In genomic region chr4:95877436-95877835, GRCm38 (mm10) we compare ENCODE assay signal across 22 mouse cellular contexts.
DNase-seq lines count a peak whose midpoint lies in the region; ATAC-seq lines count a peak whose summit lies in the region.
"Had no signal": no experiment of that assay in that cellular context is flagged by ENCODE, and none has a peak within 500 bp of the region (broad histone marks: within the 10 kb centered on the region; RNA-seq: fewer than 3 reads in every experiment).

No protein-coding gene starts in this region.

- no peak overlapping the region for H3K4me3 ChIP-seq in heart, embryonic 10.5 days
- no peak overlapping the region for H3K4me3 ChIP-seq in lung, embryonic 16.5 days (ENCODE audit: low read length)
- no peak overlapping the region for H3K4me3 ChIP-seq in kidney, embryonic 15.5 days (replicated peaks)
- H3K4me3 ChIP-seq: embryonic facial prominence, embryonic 10.5 days; forebrain, embryonic 13.5 days; heart, embryonic 13.5 days; hindbrain, embryonic 15.5 days had no signal

- no peaks in the 10 kb centered on the region for H3K27me3 ChIP-seq in heart, embryonic 10.5 days (ENCODE audit: insufficient read depth, poor library complexity, severe bottlenecking)
- H3K27me3 ChIP-seq in lung, embryonic 16.5 days (ENCODE audit: control insufficient read depth, insufficient read depth, low read depth, low read length) = no peaks in the 10 kb centered on the region
- H3K27me3 ChIP-seq in kidney, embryonic 15.5 days = no peaks in the 10 kb centered on the region
- H3K27me3 ChIP-seq: CH12.LX; forebrain, embryonic 13.5 days; heart, embryonic 13.5 days; hindbrain, embryonic 15.5 days; Patski had no signal

- WGBS in heart, embryonic 10.5 days = 87% methylated on average over 4 of the region's 4 CpGs
- WGBS in lung, embryonic 16.5 days = 41% methylated on average over 4 of the region's 4 CpGs
- 79% methylated on average over 4 of the region's 4 CpGs for WGBS in kidney, embryonic 15.5 days

- no peak overlapping the region for H3K4me2 ChIP-seq in lung, embryonic 16.5 days (ENCODE audit: low read depth, low read length)
- no peak overlapping the region for H3K4me2 ChIP-seq in kidney, embryonic 15.5 days
- H3K4me2 ChIP-seq: forebrain, embryonic 13.5 days; heart, embryonic 13.5 days; hindbrain, embryonic 15.5 days had no signal

- peak; percentile 17 for DNase-seq in heart, embryonic 10.5 days (ENCODE audit: low spot score)
- no peak for DNase-seq in heart, adult 8-10 months (ENCODE audit: low spot score)
- no peak for DNase-seq in lung, postnatal 4 days
- peak; percentile 70 for DNase-seq in adrenal gland, postnatal 10 days
- no peak for DNase-seq in frontal cortex, adult 2 months (ENCODE audit: extremely low spot score in 1 of 2, low spot score in 1 of 2)
- DNase-seq: cerebellum, adult 18-20 months; cerebellum, adult 9-11 months; cerebellum, postnatal 36 days; forebrain, postnatal 0 days; gastrocnemius, postnatal 36 days; heart, adult 18-20 months; heart, postnatal 36 days; kidney, adult 11 months had no signal

- no peak overlapping the region for H3K9ac ChIP-seq in lung, embryonic 16.5 days (ENCODE audit: low read length)
- no peak overlapping the region for H3K9ac ChIP-seq in kidney, embryonic 15.5 days
- H3K9ac ChIP-seq: forebrain, embryonic 13.5 days; forebrain, postnatal 0 days; heart, embryonic 13.5 days; hindbrain, embryonic 15.5 days had no signal

- no peak for ATAC-seq in lung, embryonic 16.5 days (ENCODE audit: low read depth)
- no peak for ATAC-seq in kidney, embryonic 15.5 days (replicated peaks; ENCODE audit: low FRiP score)
- ATAC-seq: activated CD4-positive, CD25-positive, alpha-beta regulatory T cell, adult 4 months; forebrain, embryonic 13.5 days; forebrain, postnatal 0 days; Patski had no signal

- H3K9me3 ChIP-seq in heart, embryonic 10.5 days = no peaks in the 10 kb centered on the region
- H3K9me3 ChIP-seq in lung, embryonic 16.5 days (ENCODE audit: control insufficient read depth, low read length) = no peaks in the 10 kb centered on the region
- no peaks in the 10 kb centered on the region for H3K9me3 ChIP-seq in kidney, embryonic 15.5 days (replicated peaks)
- H3K9me3 ChIP-seq: embryonic facial prominence, embryonic 10.5 days; forebrain, embryonic 13.5 days; heart, embryonic 13.5 days; hindbrain, embryonic 15.5 days had no signal

- H3K27ac ChIP-seq in heart, embryonic 10.5 days = no peak overlapping the region
- H3K27ac ChIP-seq in lung, embryonic 16.5 days (ENCODE audit: low read length) = 0 out of 2 replicates have a peak overlapping the region, but pooled peaks have one; percentile 1
- no peak overlapping the region for H3K27ac ChIP-seq in kidney, embryonic 15.5 days
- H3K27ac ChIP-seq: embryonic facial prominence, embryonic 10.5 days; forebrain, embryonic 13.5 days; heart, embryonic 13.5 days; hindbrain, embryonic 15.5 days had no signal

- H3K36me3 ChIP-seq in heart, embryonic 10.5 days = no peaks in the 10 kb centered on the region
- H3K36me3 ChIP-seq in lung, embryonic 16.5 days (ENCODE audit: control insufficient read depth, insufficient read depth, low read length) = no peaks in the 10 kb centered on the region
- H3K36me3 ChIP-seq in kidney, embryonic 15.5 days = no peaks in the 10 kb centered on the region
- H3K36me3 ChIP-seq: embryonic facial prominence, embryonic 10.5 days; heart, embryonic 13.5 days; hindbrain, embryonic 15.5 days had no signal

- H3K4me1 ChIP-seq in heart, embryonic 10.5 days = no peaks in the 10 kb centered on the region
- H3K4me1 ChIP-seq in lung, embryonic 16.5 days (replicated peaks; ENCODE audit: control insufficient read depth, insufficient read depth, low read length) = peaks cover 11% of the 10 kb centered on the region
- no peaks in the 10 kb centered on the region for H3K4me1 ChIP-seq in kidney, embryonic 15.5 days
- H3K4me1 ChIP-seq: heart, embryonic 13.5 days; hindbrain, embryonic 15.5 days had no signal

Comparison
In these comparisons a context has a peak if more than half of its experiments do, and no peak if none do; other contexts are left out.
1. DNase-seq: peak in heart, embryonic 10.5 days (single experiment) and adrenal gland, postnatal 10 days (single experiment); none in heart, adult 8-10 months (single experiment), lung, postnatal 4 days (0 of 2) and frontal cortex, adult 2 months (0 of 2).